Mouse (Mus musculus) mature B cell (primary cell): Measurements from ENCODE around the gene Arhgef11.

Source experiments
- in situ Hi-C: fragments of 300-500 bp; cut with MboI; formaldehyde crosslinking; loops from 2 replicates; pipeline ENCODE4 v1.14.3; 2019

Gene Arhgef11

DNA sequence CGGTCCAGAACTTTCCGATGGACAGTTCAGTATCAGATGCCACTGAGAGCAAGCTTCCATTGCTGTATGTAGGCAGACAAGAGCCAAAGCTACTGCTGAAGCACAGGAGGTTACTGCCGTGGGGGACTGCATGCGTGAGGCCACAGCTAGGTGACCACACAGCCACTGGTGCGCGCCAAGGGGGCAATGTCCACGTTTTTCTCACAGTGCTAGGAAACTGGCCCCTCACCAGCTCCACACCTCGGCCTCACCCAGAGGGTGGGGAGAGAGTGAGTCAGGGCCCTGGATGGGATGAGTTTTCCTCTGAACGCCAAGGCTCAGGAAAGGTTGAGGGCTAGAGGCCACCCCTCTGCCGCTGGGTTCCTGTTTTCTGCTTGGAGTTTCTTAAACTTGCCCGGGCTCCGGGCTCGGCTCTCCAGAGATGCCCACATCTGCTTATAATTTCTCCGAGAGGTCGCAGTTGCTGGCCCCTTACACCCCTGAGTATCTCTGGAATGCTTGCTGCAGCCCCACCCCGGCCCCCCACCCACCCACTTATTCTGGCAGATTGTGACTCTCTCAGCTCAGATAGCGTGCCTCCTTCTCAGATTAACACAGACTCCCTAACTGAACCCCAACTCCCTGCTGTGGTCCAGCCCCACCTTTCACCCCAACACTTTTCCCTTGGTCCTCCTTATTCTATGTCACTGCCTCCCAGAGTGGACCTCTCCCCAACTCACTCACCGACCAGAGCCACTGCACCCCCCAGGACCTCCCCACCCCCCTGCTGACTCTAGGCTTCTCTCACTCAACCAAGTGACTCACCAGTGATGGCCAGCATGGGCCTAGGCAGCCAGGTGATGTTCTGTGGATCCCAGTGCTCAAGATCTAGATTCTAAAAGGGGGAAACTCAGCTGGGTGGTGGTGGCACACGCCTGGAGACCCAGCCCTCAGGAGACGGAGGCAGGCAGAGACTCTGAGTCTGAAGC, 144.3 kb downstream of the Arhgef11 start:
- in situ Hi-C loops, result no loop called here

DNA sequence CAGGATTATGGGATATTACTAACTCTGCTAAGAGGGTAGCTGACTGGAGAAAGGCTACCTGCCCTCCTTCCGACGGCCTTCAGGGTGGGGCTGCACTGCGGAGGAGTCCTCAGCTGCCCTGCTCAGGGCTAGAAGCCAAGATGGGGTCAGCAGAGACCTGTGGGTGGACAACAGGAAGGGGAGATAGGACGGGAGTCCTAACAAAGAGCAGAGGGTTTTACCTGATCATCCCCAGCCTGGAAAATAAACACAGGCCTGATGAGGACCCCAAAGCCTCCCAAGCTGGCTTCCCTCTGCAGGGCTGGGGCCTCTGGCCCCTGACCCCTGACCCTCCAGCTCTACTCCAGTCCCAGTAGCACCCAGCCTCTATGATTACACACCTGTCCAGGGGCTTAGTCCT, 145.8 kb downstream of the Arhgef11 start:
- in situ Hi-C loops, result no loop called here

DNA sequence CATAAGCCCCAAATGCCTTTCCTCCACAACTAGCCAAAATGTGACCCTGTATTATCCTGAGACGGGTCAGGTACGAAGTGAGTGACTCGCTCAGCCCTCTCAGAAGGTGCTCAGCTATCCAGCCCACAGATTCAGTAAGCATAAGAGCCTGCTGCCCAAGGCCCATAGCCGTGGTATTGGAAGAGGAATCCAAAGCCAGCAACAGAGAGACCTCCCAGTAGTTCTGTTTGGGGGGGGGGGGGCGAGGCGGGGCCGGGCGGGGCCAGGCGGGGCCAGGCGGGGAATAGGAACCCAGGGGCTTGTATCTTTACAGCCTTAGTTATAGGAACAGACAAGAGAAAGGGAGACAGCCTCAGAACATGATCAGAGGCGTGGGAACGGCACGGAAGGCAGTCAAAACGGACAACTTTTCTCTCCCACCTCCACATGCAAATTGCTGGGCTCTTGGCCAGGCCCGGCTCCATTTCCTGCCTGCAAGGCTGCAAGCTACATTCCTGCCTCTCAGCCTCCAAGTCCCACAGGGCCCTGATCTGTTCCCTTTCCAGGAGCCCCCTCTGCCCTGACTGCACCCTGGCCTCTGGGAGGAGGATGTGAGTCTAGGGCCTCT, 146.4 kb downstream of the Arhgef11 start:
- in situ Hi-C loops, result no loop called here

DNA sequence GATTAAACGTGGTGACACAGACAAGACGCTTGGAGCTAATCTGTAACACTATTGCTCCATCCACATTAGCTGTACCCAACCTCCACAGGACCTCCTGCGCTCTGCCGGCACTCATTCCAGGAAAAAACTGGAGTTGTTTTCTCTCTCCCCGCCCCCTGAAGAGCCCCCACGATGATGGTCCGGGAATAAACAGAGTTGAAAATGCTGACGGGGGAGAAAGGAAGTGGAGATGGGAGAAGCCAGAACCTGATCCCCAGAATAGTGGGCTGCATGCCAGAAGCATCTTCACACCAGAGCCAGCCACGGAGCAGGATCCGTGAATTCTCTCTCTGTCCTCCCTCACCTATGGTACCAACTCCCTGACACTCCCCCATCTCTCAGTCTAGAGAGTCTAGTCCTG, 147.1 kb downstream of the Arhgef11 start:
- in situ Hi-C loops, result no loop called here

DNA sequence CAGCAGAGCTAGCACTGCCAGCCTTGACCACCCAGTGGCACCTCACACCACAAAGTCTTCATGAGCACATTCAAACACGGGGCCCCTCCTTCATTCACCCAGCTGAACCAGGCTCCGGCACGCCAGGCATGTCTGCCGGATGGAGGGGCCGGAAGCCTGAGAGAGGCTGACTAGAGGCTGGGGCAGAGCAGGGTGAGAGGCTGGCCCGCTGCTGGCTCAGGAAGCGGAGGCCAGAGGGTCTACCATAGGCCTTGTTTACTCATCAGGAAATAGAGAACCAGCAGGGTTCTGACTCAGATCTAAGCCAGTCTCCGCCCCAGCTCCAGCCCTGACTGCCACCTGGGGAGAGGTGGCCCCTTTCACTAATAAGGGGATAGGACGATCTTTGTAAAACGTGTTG, 147.7 kb downstream of the Arhgef11 start:
- in situ Hi-C loops, result no loop called here

DNA sequence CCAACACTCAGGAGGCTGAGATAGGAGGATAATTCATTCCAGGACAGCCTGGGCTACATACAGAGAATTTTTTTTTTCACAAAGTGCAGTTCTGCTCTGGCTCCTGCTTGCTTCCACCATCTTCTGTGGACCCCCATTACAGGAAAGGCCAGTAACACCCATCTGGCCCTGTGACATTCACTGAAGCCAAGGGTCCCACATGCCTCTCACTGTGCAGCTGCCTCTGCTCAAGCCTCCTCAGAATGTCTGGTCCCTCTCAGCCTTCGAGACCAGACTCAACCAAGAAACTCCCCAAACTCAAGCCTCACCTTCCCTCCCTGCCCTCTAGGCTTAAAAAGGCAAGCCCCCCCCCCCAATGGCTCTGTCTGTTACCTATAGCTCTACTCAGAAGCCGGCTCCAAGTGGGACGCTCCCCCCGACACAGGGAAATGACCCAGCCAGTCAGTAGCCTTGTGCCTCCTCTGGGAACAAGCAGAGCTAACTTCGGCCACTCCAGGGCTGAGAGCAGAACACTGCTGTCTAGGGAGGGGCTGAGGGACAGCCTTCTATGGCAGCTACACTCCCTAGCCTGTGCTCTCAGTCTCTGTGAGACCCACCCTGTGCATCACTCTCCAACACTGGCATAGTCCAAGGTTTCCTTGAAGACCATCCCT, 148.4 kb downstream of the Arhgef11 start:
- in situ Hi-C loops, result no loop called here

DNA sequence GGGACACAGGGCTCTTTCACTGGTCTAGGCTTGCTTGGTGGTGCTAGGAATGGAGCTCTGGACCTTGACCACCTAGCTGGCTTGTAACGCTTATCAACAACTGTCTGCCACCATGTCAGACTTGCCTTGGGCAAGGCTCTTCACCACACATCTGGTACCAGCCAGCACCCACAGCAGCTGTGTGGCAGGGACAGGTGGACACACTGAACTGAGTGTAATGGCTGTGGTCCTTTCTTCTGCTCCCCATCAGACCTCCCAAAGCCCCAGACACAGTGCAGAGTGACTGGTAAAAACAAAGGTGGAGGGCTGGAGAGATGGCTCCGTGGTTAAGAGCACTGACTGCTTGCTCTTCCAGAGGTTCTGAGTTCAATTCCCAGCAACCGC, 148.9 kb downstream of the Arhgef11 start:
- in situ Hi-C loops, result no loop called here

DNA sequence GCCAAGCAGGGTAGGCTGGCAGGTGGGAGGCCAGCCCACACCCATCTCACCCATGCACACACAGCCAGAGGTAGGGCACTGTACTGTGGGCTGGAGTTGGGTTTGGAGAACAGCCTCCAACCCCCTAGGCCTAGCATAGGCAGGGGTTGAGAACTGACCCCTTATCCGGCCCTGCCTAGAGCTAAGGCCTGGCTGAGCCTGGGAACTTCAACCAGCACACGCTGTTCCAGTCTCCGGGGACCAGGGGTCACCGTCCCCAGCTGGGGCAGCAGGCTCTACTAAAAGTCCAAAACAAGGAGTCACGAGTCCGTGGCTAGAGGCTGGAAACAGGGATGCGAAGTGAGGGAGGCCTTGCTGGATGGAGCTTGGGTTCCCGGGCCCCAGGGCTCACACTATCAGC, 150.4 kb downstream of the Arhgef11 start:
- in situ Hi-C loops, result no loop called here

DNA sequence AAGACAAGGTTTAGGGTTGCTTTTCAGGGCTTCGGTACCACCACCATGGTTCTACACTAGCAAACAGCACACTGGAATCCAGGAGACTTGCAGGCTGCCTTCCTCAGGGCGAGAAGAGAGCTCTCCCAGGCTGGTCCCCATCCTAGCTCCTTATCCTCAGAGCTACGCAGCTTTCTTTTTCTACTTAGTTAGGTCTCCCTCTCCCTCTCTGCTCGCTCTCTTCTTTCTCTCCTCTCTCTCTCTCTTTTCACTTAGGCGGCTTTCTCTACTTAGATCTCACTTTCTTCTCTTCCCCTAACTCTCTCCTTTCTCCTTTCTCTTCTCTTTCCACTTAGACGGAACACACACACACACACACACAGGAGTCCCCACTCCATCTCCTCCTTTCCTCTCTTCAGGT, 151.1 kb downstream of the Arhgef11 start:
- in situ Hi-C loops, result no loop called here

DNA sequence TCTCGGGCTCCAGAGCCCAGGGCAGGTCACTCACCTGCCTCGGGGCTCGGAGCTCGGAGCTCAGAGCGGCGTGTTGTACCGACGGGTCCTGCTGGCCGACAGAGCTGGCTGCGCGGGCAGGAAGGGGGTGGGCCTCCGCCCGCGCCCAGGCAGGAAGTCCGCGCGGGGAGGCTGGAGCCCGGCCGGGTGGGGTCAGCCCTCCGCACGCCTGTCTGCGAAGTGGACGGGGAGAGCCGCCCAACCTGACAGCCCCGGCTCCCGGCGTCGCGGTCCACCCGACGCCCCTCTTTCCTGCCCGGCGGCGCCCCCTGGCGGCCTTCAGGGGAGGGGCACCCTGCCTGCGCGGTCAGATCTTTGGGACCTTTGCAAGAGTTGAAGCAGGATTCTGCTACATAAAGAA, 151.5 kb downstream of the Arhgef11 start:
- in situ Hi-C loops, result no loop called here

DNA sequence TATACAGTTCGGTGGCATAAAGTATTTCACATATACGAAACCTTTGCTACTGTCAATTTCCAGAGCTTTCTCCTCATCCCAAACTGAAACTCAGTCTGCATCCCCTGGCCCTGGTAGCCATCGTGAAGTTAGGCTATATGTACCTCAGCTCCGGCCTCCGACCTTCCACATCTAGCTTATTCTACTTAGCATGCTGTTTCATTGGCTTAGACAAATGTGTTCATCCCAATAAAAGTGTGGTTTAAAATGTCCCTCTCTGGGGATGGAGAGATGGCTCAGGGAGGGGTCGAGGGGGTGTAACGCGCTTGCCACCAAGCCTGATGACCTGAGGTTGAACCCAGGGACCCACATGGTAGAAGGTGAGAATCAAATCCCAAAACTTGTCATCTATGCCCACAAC, 152.1 kb downstream of the Arhgef11 start:
- in situ Hi-C loops, result no loop called here

DNA sequence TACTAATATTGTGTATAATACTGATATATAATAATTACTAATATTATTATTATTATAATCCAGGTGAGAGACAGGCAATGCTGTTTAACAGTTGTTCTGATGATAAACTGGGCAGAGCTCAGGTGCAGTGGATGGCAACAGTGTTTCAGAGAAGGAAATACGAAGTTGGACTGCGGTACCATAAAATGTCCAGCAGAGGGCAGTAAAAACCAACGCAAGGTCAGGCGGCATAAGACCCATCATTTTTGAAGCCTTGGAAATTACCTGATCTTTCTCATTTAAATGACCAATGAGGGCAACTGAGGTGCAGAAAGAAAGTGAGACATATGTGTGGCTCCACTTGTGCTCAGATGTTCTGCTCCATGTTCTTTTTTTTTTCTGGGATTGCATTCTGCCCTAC, 152.9 kb downstream of the Arhgef11 start:
- in situ Hi-C loops, result no loop called here

DNA sequence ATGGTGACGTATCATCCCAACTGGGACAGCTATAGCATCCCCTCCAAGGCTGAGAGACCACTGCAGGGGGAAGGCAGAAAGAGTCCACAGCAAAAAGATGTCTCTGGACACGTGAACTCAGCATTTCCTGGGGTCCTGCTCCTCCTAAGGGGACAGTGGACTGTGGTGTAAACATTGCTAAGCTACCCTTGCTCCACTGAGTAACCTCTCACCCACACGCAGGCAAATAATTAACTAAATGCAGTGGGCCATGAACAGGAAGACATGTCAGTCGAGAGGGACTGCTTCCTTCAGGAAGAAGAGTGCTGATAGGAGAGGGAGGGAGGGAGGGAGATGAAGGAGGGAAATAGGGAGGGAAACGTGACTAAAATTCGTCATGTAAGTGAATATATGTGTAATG, 153.7 kb downstream of the Arhgef11 start:
- in situ Hi-C loops, result no loop called here

DNA sequence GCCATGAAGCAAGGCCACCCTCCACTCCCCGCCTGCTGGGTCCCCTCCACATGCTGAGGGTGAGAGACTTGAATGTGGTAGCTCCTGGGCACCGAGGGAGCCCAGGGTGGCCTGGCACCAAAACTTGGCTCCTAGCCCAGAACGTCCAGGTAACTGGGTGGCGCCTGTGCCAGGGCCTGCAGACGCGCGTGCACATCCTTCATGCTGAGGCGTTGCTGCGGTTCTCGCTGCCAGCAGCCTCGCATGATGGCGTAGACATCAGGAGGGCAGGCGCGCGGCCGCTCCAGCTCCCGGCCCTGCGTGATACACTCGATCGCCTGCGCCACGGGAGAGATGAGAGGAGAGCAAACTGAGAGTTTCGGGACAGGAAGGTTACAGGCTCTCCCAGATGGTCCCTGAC, 160.9 kb downstream of the Arhgef11 start:
- in situ Hi-C loops, result no loop called here

DNA sequence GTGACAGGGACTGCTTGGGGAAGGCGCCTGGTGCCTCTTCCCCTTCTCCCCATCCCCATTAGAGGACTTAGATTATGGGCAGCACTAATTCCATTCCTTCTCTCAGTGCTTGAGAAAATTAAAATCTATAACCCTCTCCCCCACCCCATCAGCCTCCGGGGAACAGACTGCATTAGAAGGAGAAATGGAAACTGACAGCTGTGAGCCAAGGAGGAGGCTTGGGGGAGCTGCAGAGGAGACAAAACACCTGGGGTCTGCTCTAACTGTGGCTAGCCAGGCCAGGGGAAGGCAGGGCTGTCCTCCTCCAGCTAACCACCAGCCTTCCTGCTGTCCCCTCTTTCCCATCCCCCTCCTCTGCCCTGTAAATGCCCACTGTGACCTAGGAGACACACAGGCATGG, 161.7 kb downstream of the Arhgef11 start:
- in situ Hi-C loops, result no loop called here

DNA sequence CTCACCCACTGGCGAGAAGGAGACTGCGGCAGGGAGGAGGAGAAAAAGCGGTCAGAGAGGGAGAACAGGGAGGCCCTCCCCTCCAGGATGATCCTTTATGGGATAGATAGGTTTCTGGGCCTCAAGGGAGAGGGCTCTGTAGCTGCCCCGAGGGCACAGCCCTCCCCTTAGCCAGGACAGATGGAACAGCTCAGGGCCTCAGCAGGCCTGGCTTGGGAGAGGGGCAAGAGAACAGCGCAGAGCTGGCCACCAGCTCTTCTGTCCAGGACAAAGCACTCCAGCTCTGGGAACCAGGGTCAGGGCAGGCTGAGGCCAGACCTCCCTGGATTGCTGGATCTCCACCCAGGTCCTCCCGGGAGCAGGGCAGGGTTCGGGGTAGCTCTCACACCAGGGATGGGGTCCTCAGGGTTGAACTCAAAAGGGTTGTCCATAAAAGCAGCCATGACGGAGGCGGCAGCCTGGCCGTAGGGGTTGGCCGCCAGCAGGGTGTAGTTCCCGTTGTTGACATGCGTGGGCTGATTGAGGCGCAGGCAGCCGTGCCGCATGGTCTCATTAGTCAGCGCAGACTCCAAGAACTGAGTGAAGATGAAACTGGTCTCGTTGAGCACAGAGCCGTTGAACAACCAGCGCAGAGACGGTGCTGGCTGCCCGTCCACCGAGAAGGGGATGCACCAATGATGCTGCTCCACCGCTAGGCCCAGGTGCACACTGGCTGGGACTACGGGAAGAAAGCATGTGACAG, 166.1 kb downstream of the Arhgef11 start:
- in situ Hi-C loops, result no loop called here

DNA sequence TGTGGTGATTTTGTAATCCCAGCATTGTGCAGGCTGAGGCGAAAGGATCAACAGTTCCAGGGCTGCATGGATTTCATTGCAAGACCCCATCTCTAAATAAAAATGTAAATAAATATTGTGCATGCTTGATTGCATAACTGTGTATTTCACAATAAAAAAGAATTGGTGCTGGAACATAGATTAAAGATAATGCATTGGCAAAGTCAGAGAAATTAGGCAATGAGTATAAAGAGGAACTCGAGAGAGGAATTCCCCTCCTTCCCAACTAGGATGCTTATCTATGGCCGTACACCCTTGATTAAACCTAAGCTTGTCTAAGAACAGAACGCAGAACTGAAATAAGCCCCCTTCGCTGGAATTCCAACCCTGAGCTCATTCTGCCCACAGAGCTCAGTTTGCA, 167.8 kb downstream of the Arhgef11 start:
- in situ Hi-C loops, result no loop called here

DNA sequence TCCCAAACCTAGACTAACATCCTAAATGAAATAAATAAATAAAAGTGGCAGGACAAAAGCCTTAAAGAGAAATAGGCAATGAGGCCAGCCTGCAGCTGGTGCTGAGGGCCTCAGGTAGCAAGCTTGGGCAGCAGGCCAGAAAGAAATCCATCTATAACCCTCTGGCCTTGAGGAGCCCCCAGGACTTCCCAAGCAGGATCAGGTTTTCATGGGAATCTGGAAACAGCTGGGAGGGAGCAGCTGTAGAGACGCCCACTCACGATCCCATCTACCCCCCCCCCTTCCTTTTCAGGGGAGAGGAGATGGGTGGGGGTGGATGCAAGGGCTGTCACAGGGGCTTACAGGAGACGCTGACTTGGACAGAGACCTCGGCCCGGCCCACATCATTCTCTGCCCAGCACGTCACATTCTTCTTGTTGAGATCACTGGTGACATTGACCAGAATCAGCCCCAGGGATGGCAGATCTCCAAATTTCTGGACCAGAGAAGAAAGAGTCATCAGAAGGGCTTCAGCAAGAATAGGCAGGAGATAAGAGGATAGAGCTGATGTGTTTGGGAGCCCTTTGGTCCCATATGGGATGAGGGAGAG, 168.4 kb downstream of the Arhgef11 start:
- in situ Hi-C loops, result no loop called here
